In the genomic region with DNA sequence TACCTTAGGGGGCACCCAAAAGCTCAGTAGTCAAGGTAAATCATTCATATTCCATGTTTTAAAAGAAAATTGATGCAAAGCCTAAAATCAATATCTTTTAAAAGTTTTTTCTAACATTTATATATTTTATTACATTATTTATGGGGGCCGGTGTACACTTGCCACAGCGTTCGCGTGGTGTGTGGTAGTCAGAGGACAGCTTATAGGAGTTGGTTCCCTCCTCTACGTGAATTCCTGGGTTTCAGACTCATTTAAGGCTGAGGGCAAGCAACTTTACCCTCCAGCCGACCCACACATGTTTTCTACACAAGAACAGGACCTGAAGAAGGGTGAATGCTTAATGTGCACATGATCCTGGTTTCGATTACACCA, we compare ENCODE assay signal across 9 mouse cellular contexts. TPM values are rescaled to one million over a fixed set of nuclear protein-coding genes. Genes with fewer than 3 reads are reported as not detected.
DNase-seq lines count a peak whose midpoint lies in the region; ATAC-seq and TF ChIP-seq lines count a peak whose summit lies in the region.
"Had no signal": no experiment of that assay in that cellular context is flagged by ENCODE, and none has a peak within 500 bp of the region (broad histone marks: within the 10 kb centered on the region; RNA-seq: fewer than 3 reads in every experiment).

No protein-coding gene starts in this region.

- no peak for TF ChIP-seq CTCF in G1E (IDR thresholded peaks at IDR 0.05; ENCODE audit: low read depth, low read length)

- no peak for ATAC-seq in heart, embryonic 14.5 days (ENCODE audit: insufficient number of reproducible peaks, insufficient read depth, low FRiP score, low read depth)
- ATAC-seq in G1E (ENCODE audit: extremely low read depth, insufficient number of reproducible peaks, low FRiP score, poor library complexity, severe bottlenecking), result no peak
- ATAC-seq in hindbrain, embryonic 11.5 days (ENCODE audit: low FRiP score), result no peak
- ATAC-seq in midbrain, embryonic 11.5 days (ENCODE audit: low FRiP score), result no peak

- H3K36me3 ChIP-seq in heart, embryonic 14.5 days (ENCODE audit: control insufficient read depth, insufficient read depth, low read length), result no peaks in the 10 kb centered on the region
- peaks cover 25% of the 10 kb centered on the region for H3K36me3 ChIP-seq in G1E (replicated peaks)
- H3K36me3 ChIP-seq in hindbrain, embryonic 11.5 days (ENCODE audit: control insufficient read depth, insufficient read depth, low read length), result no peaks in the 10 kb centered on the region
- H3K36me3 ChIP-seq in midbrain, embryonic 11.5 days (ENCODE audit: control insufficient read depth, insufficient read depth, low read length), result no peaks in the 10 kb centered on the region

- DNase-seq in heart, postnatal 25 days (ENCODE audit: low spot score), result no peak
- DNase-seq in G1E (ENCODE audit: low spot score), result no peak
- no peak for DNase-seq in hindbrain, embryonic 11.5 days (ENCODE audit: low spot score)
- DNase-seq in midbrain, embryonic 11.5 days (ENCODE audit: low spot score, missing footprints), result no peak
- no peak for DNase-seq in spleen, postnatal 10 days (ENCODE audit: low spot score in 2 of 2)
- DNase-seq in right cerebral cortex, postnatal 36 days (ENCODE audit: low spot score in 2 of 2), result no peak
- no peak for DNase-seq in right cerebral cortex, postnatal 25 days

- no peaks in the 10 kb centered on the region for H3K27me3 ChIP-seq in heart, embryonic 14.5 days (ENCODE audit: control insufficient read depth, insufficient read depth, low read length)
- peaks cover 6% of the 10 kb centered on the region for H3K27me3 ChIP-seq in G1E (ENCODE audit: insufficient read depth, low read length)
- no peaks in the 10 kb centered on the region for H3K27me3 ChIP-seq in hindbrain, embryonic 11.5 days (ENCODE audit: control insufficient read depth, insufficient read depth, low read length)
- H3K27me3 ChIP-seq in midbrain, embryonic 11.5 days (ENCODE audit: control insufficient read depth, insufficient read depth, low read length), result no peaks in the 10 kb centered on the region
- H3K27me3 ChIP-seq: Patski had no signal

- peak overlapping the region; percentile 88 to 97 for H3K27ac ChIP-seq in heart, embryonic 14.5 days (replicated peaks in 1 of 2; ENCODE audit: control insufficient read depth in 1 of 2, insufficient read depth in 1 of 2, low read depth in 2 of 2, low read length in 2 of 2)
- H3K27ac ChIP-seq in hindbrain, embryonic 11.5 days (ENCODE audit: low read depth, low read length), result 0 out of 2 replicates have a peak overlapping the region, but pooled peaks have one; percentile 24
- H3K27ac ChIP-seq in midbrain, embryonic 11.5 days (ENCODE audit: low read depth, low read length), result peak overlapping the region; percentile 30; the same call in 1 of the 2 replicates

- peak overlapping the region; percentile 67 to 94 for H3K4me3 ChIP-seq in heart, embryonic 14.5 days (ENCODE audit: control insufficient read depth in 1 of 2, insufficient read depth in 1 of 2, low read depth in 1 of 2, low read length in 2 of 2)
- H3K4me3 ChIP-seq in G1E (ENCODE audit: low read depth, low read length), result peak overlapping the region; percentile 84
- peak overlapping the region; percentile 46 for H3K4me3 ChIP-seq in hindbrain, embryonic 11.5 days (ENCODE audit: low read depth, low read length)
- H3K4me3 ChIP-seq in midbrain, embryonic 11.5 days (ENCODE audit: low read depth, low read length), result peak overlapping the region; percentile 45

- intact Hi-C loops in heart, postnatal 25 days (cut with DNase I), result no loop called here

- no peaks in the 10 kb centered on the region for H3K9me3 ChIP-seq in heart, embryonic 14.5 days (ENCODE audit: control insufficient read depth, low read length)
- no peaks in the 10 kb centered on the region for H3K9me3 ChIP-seq in G1E (replicated peaks)
- no peaks in the 10 kb centered on the region for H3K9me3 ChIP-seq in hindbrain, embryonic 11.5 days (ENCODE audit: control insufficient read depth, low read length)
- no peaks in the 10 kb centered on the region for H3K9me3 ChIP-seq in midbrain, embryonic 11.5 days (ENCODE audit: control insufficient read depth, low read length)

- H3K4me1 ChIP-seq in heart, embryonic 14.5 days (ENCODE audit: control insufficient read depth in 2 of 2, insufficient read depth in 2 of 2, low read length in 2 of 2), result peaks cover 11 to 13% of the 10 kb centered on the region in 2 experiments
- H3K4me1 ChIP-seq in G1E (ENCODE audit: insufficient read depth, low read depth, low read length), result peaks cover 60% of the 10 kb centered on the region
- H3K4me1 ChIP-seq in hindbrain, embryonic 11.5 days (replicated peaks; ENCODE audit: control insufficient read depth, insufficient read depth, low read length), result peaks cover 7% of the 10 kb centered on the region
- peaks cover 17% of the 10 kb centered on the region for H3K4me1 ChIP-seq in midbrain, embryonic 11.5 days (ENCODE audit: control insufficient read depth, insufficient read depth, low read length)

- peak overlapping the region; percentile 84 for H3K4me2 ChIP-seq in heart, embryonic 14.5 days (ENCODE audit: low read length)
- peak overlapping the region; percentile 55 for H3K4me2 ChIP-seq in hindbrain, embryonic 11.5 days (replicated peaks; ENCODE audit: low read depth, low read length)
- H3K4me2 ChIP-seq in midbrain, embryonic 11.5 days, result peak overlapping the region; percentile 69

- peak overlapping the region; percentile 79 for H3K9ac ChIP-seq in heart, embryonic 14.5 days (ENCODE audit: low read length)
- peak overlapping the region; percentile 44 for H3K9ac ChIP-seq in hindbrain, embryonic 11.5 days (ENCODE audit: low read depth, low read length)
- H3K9ac ChIP-seq in midbrain, embryonic 11.5 days (ENCODE audit: low read length), result peak overlapping the region; percentile 58

- 20% methylated on average over 7 of the region's 7 CpGs for WGBS in heart, embryonic 14.5 days
- 23% methylated on average over 7 of the region's 7 CpGs for WGBS in hindbrain, embryonic 11.5 days
- 19% methylated on average over 7 of the region's 7 CpGs for WGBS in midbrain, embryonic 11.5 days

RNA-seq across cellular contexts. Expression of a gene that starts 0.7 kb away (rescaled TPM):
- polyA plus RNA-seq in heart, embryonic 14.5 days (2014; fragmentation: Nextera tagmentation; extraction: Ambion mirVana), result 9.3 and 9.4 TPM in 2 replicates
- total RNA-seq in heart, postnatal 25 days (2021), result 1 to 10 TPM; 7.9 to 8.2 TPM
- total RNA-seq in G1E (2014; fragmentation: Nextera tagmentation), result 3.7 and 10.4 TPM in 2 replicates
- total RNA-seq in G1E (2017), result 10.7 and 11.1 TPM in 2 replicates
- 32.2 and 36.3 TPM in 2 replicates for polyA plus RNA-seq in G1E (2012)
- polyA plus RNA-seq in hindbrain, embryonic 11.5 days (2014; fragmentation: Nextera tagmentation; extraction: Ambion mirVana), result 11.6 and 14.9 TPM in 2 replicates
- 11.2 and 12.7 TPM in 2 replicates for polyA plus RNA-seq in midbrain, embryonic 11.5 days (2014; fragmentation: Nextera tagmentation; extraction: Ambion mirVana)

RNA-seq across cellular contexts. Expression of a gene that starts 10.5 kb away (rescaled TPM):
- polyA plus RNA-seq in heart, embryonic 14.5 days (2014; fragmentation: Nextera tagmentation; extraction: Ambion mirVana), result 0.15 TPM in 1 of 2 replicates, not detected in the other
- total RNA-seq in heart, postnatal 25 days (2021), result under 1 TPM; 0.10 to 0.34 TPM
- total RNA-seq in G1E (2014; fragmentation: Nextera tagmentation) (0.53 TPM in 1 of 2 replicates, not detected in the other), G1E (2017) (0.06 TPM in 1 of 2 replicates, not detected in the other)
- not detected in 2 replicates for polyA plus RNA-seq in G1E (2012)
- polyA plus RNA-seq in hindbrain, embryonic 11.5 days (2014; fragmentation: Nextera tagmentation; extraction: Ambion mirVana), result 0.25 and 0.43 TPM in 2 replicates
- polyA plus RNA-seq in midbrain, embryonic 11.5 days (2014; fragmentation: Nextera tagmentation; extraction: Ambion mirVana), result 0.04 and 0.18 TPM in 2 replicates
- polyA plus RNA-seq: Patski had no signal

RNA-seq across cellular contexts. Expression of a gene that starts 19.9 kb away (rescaled TPM):
- 0.94 and 1.2 TPM in 2 replicates for polyA plus RNA-seq in heart, embryonic 14.5 days (2014; fragmentation: Nextera tagmentation; extraction: Ambion mirVana)
- 1 to 10 TPM; 1.1 to 1.5 TPM for total RNA-seq in heart, postnatal 25 days (2021)
- total RNA-seq in G1E (2014; fragmentation: Nextera tagmentation) (not detected in 2 replicates), G1E (2017) (0.06 and 0.38 TPM in 2 replicates)
- polyA plus RNA-seq in G1E (2012), result not detected in 2 replicates
- polyA plus RNA-seq in hindbrain, embryonic 11.5 days (2014; fragmentation: Nextera tagmentation; extraction: Ambion mirVana), result 0.40 and 0.52 TPM in 2 replicates
- 0.23 and 0.28 TPM in 2 replicates for polyA plus RNA-seq in midbrain, embryonic 11.5 days (2014; fragmentation: Nextera tagmentation; extraction: Ambion mirVana)

RNA-seq across cellular contexts. Expression of a gene that starts 29.4 kb away (rescaled TPM):
- not detected in 2 replicates for polyA plus RNA-seq in heart, embryonic 14.5 days (2014; fragmentation: Nextera tagmentation; extraction: Ambion mirVana)
- not detected for total RNA-seq in heart, postnatal 25 days (2021)
- total RNA-seq in G1E (2014; fragmentation: Nextera tagmentation), result not detected in 2 replicates
- total RNA-seq in G1E (2017), result not detected in 2 replicates
- polyA plus RNA-seq in G1E (2012), result not detected in 2 replicates
- not detected in 2 replicates for polyA plus RNA-seq in hindbrain, embryonic 11.5 days (2014; fragmentation: Nextera tagmentation; extraction: Ambion mirVana)
- polyA plus RNA-seq in midbrain, embryonic 11.5 days (2014; fragmentation: Nextera tagmentation; extraction: Ambion mirVana), result not detected in 2 replicates
- polyA plus RNA-seq: Patski had no signal

RNA-seq across cellular contexts. Expression of a gene that starts 44.3 kb away (rescaled TPM):
- 0.05 TPM in 1 of 2 replicates, not detected in the other for polyA plus RNA-seq in heart, embryonic 14.5 days (2014; fragmentation: Nextera tagmentation; extraction: Ambion mirVana)
- under 1 TPM in 1 of 2 experiments, not detected in 1; 0.20 TPM for total RNA-seq in heart, postnatal 25 days (2021)
- not detected in 2 replicates for total RNA-seq in G1E (2014; fragmentation: Nextera tagmentation)
- 0.05 and 0.06 TPM in 2 replicates for total RNA-seq in G1E (2017)
- polyA plus RNA-seq in G1E (2012), result not detected in 2 replicates
- polyA plus RNA-seq in hindbrain, embryonic 11.5 days (2014; fragmentation: Nextera tagmentation; extraction: Ambion mirVana), result 0.05 TPM in 1 of 2 replicates, not detected in the other
- 0.08 TPM in 1 of 2 replicates, not detected in the other for polyA plus RNA-seq in midbrain, embryonic 11.5 days (2014; fragmentation: Nextera tagmentation; extraction: Ambion mirVana)

Comparison
In these comparisons a context has a peak if more than half of its experiments do, and no peak if none do; other contexts are left out.
1. H3K27ac ChIP-seq: peak in every context shown above with its lines; median percentile 92 in heart, embryonic 14.5 days; 30 in midbrain, embryonic 11.5 days; 24 in hindbrain, embryonic 11.5 days.